Mouse (Mus musculus) neural tube, embryonic 14.5 days (tissue): ENCODE results near the gene March6. TPM values are rescaled to one million over a fixed set of nuclear protein-coding genes. Genes with fewer than 3 reads are reported as not detected.

ENCODE experiments used
- ATAC-seq: fragments of 200-750 bp; cut with Nextera tagmentation; 2 replicates; pipeline ENCODE4 v1.8.0; 2017; ENCODE audit warnings: low read depth, mild to moderate bottlenecking, moderate TSS enrichment, moderate library complexity
- H3K27ac ChIP-seq: fragments of 300-500 bp; sonication (generic); 2 replicates; pipeline ENCODE4 v1.5.1; 2014; ENCODE audit warnings: low read depth, mild to moderate bottlenecking, control low read depth, low read length, moderate library complexity, mixed read lengths
- H3K27me3 ChIP-seq: fragments of 300-500 bp; sonication (generic); 2 replicates; pipeline ENCODE4 v1.6.1; 2014; ENCODE audit warnings: low read length; ENCODE audit not compliant: control insufficient read depth, insufficient read depth
- H3K36me3 ChIP-seq: fragments of 300-500 bp; sonication (generic); 2 replicates; pipeline ENCODE4 v1.6.1; 2014; ENCODE audit warnings: low read length, mixed read lengths; ENCODE audit not compliant: control insufficient read depth, insufficient read depth
- H3K4me1 ChIP-seq: fragments of 300-500 bp; sonication (generic); 2 replicates; pipeline ENCODE4 v1.6.1; 2014; ENCODE audit warnings: low read length; ENCODE audit not compliant: control insufficient read depth, insufficient read depth
- H3K4me2 ChIP-seq: fragments of 300-500 bp; sonication (generic); 2 replicates; pipeline ENCODE4 v1.6.1; 2014; ENCODE audit warnings: mild to moderate bottlenecking, low read depth, low read length, control low read depth
- H3K4me3 ChIP-seq: fragments of 300-500 bp; sonication (generic); 2 replicates; pipeline ENCODE4 v1.5.1; 2014; ENCODE audit warnings: low read depth, low read length, control low read depth, mixed read lengths
- H3K9ac ChIP-seq: fragments of 300-500 bp; sonication (generic); replicated peaks from 2 replicates; pipeline ENCODE4 v1.6.1; 2014; ENCODE audit warnings: low read depth, mild to moderate bottlenecking, control low read depth, low read length, mixed read lengths
- H3K9me3 ChIP-seq: fragments of 300-500 bp; sonication (generic); 2 replicates; pipeline ENCODE4 v1.6.1; 2016; ENCODE audit warnings: low read length; ENCODE audit not compliant: control insufficient read depth
- WGBS: fragments of 180-500 bp; shearing (Covaris S2); extraction: QIAGEN DNeasy Blood & Tissue Kit; methylation state at CpG from one replicate; pipeline ENCODE4 v1.1.7; 2014; 5-methylcytosine and 5-hydroxymethylcytosine counted together
- polyA plus RNA-seq: library from polyadenylated mRNA; unstranded; fragments of >200 nt; fragmentation: Nextera tagmentation; extraction: Ambion mirVana; gene quantifications from 2 replicates; pipeline ENCODE4 v1.2.1, GENCODE M21; 2014

The March6 gene
- polyA plus RNA-seq, 1 experiment from 2014 or later: 98.4 TPM

- no peak overlapping the region for H3K27ac ChIP-seq
- H3K4me2 ChIP-seq: no peak overlapping the region
- H3K9ac ChIP-seq: no peak overlapping the region
- H3K4me1 ChIP-seq: no peaks in the 10 kb centered on the region
- H3K9me3 ChIP-seq: no peaks in the 10 kb centered on the region
- H3K36me3 ChIP-seq: no peaks in the 10 kb centered on the region
- ATAC-seq: no peak
- no peaks in the 10 kb centered on the region for H3K27me3 ChIP-seq
- 72% methylated on average over 7 of the region's 7 CpGs for WGBS
- no peak overlapping the region for H3K4me3 ChIP-seq
Measured at GRCm38 (mm10) chr15:31567431-31567830, 36.6 kb upstream of the March6 start.

GRCm38 (mm10) chr15:31565786-31566185, 34.9 kb upstream of the March6 start:
- Histone ChIP-seq H3K27me3 (no peaks in the 10 kb centered on the region), H3K4me3 (no peak overlapping the region), H3K27ac (no peak overlapping the region), H3K36me3 (no peaks in the 10 kb centered on the region), H3K4me2 (no peak overlapping the region), H3K4me1 (no peaks in the 10 kb centered on the region), H3K9ac (no peak overlapping the region), H3K9me3 (no peaks in the 10 kb centered on the region)
- 82% methylated on average over 1 of the region's 1 CpGs for WGBS
- ATAC-seq: no peak

GRCm38 (mm10) chr15:31565184-31565583, 34.3 kb upstream of the March6 start, which contains the start of gene Cmbl:
Gene Cmbl (plus strand): TSS chr15:31565389.
- no peaks in the 10 kb centered on the region for H3K36me3 ChIP-seq
- H3K4me1 ChIP-seq: no peaks in the 10 kb centered on the region
- no peak within 1 kb of the TSS for H3K27ac ChIP-seq
- H3K9me3 ChIP-seq: no peaks in the 10 kb centered on the region
- no peak within 1 kb of the TSS for H3K4me3 ChIP-seq
- no peak for ATAC-seq
- no peaks in the 10 kb centered on the region for H3K27me3 ChIP-seq
- 65% methylated on average over 5 of the region's 5 CpGs for WGBS
- no peak within 1 kb of the TSS for H3K4me2 ChIP-seq
- no peak within 1 kb of the TSS for H3K9ac ChIP-seq

- H3K9ac ChIP-seq: no peak overlapping the region
- no peaks in the 10 kb centered on the region for H3K4me1 ChIP-seq
- WGBS: 71% methylated on average over 19 of the region's 19 CpGs
- no peak overlapping the region for H3K4me2 ChIP-seq
- no peak overlapping the region for H3K4me3 ChIP-seq
- no peaks in the 10 kb centered on the region for H3K36me3 ChIP-seq
- no peak for ATAC-seq
- no peaks in the 10 kb centered on the region for H3K9me3 ChIP-seq
- H3K27me3 ChIP-seq: no peaks in the 10 kb centered on the region
- no peak overlapping the region for H3K27ac ChIP-seq
Measured at GRCm38 (mm10) chr15:31563577-31564546, 33.0 kb upstream of the March6 start.

- no peak for ATAC-seq
- H3K9ac ChIP-seq: no peak overlapping the region
- 69% methylated on average over 8 of the region's 8 CpGs for WGBS
Measured at GRCm38 (mm10) chr15:31562847-31563246, 32.0 kb upstream of the March6 start.

GRCm38 (mm10) chr15:31561976-31562375, 31.1 kb upstream of the March6 start:
- Histone ChIP-seq H3K4me2 (no peak overlapping the region), H3K9ac (no peak overlapping the region), H3K9me3 (no peaks in the 10 kb centered on the region), H3K27ac (no peak overlapping the region), H3K36me3 (no peaks in the 10 kb centered on the region), H3K4me1 (no peaks in the 10 kb centered on the region), H3K27me3 (no peaks in the 10 kb centered on the region), H3K4me3 (no peak overlapping the region)
- ATAC-seq: no peak
- WGBS: 95% methylated on average over 4 of the region's 4 CpGs

More at GRCm38 (mm10) chr15:31562847-31563246, 32.0 kb upstream of the March6 start:
- Histone ChIP-seq H3K4me1 (no peaks in the 10 kb centered on the region), H3K27ac (no peak overlapping the region), H3K27me3 (no peaks in the 10 kb centered on the region), H3K36me3 (no peaks in the 10 kb centered on the region), H3K9me3 (no peaks in the 10 kb centered on the region), H3K4me3 (no peak overlapping the region), H3K4me2 (no peak overlapping the region)

- ATAC-seq: no peak
- no peak overlapping the region for H3K9ac ChIP-seq
- no peak overlapping the region for H3K4me3 ChIP-seq
- H3K27ac ChIP-seq: no peak overlapping the region
- H3K27me3 ChIP-seq: no peaks in the 10 kb centered on the region
- 61% methylated on average over 6 of the region's 6 CpGs for WGBS
- H3K4me1 ChIP-seq: no peaks in the 10 kb centered on the region
- H3K4me2 ChIP-seq: no peak overlapping the region
- no peaks in the 10 kb centered on the region for H3K36me3 ChIP-seq
- H3K9me3 ChIP-seq: no peaks in the 10 kb centered on the region
Measured at GRCm38 (mm10) chr15:31561390-31561789, 30.5 kb upstream of the March6 start.

- no peak for ATAC-seq
- Histone ChIP-seq H3K4me2 (no peak overlapping the region), H3K4me3 (no peak overlapping the region), H3K4me1 (no peaks in the 10 kb centered on the region), H3K27ac (no peak overlapping the region), H3K9ac (no peak overlapping the region), H3K9me3 (no peaks in the 10 kb centered on the region), H3K27me3 (no peaks in the 10 kb centered on the region), H3K36me3 (no peaks in the 10 kb centered on the region)
- 84% methylated on average over 2 of the region's 2 CpGs for WGBS
Measured at GRCm38 (mm10) chr15:31554855-31555254, 24.0 kb upstream of the March6 start.

- Histone ChIP-seq H3K4me2 (no peak overlapping the region), H3K4me1 (no peaks in the 10 kb centered on the region), H3K9me3 (no peaks in the 10 kb centered on the region), H3K27ac (no peak overlapping the region), H3K9ac (no peak overlapping the region), H3K36me3 (no peaks in the 10 kb centered on the region), H3K4me3 (no peak overlapping the region), H3K27me3 (no peaks in the 10 kb centered on the region)
- 84% methylated on average over 4 of the region's 4 CpGs for WGBS
- ATAC-seq: no peak
Measured at GRCm38 (mm10) chr15:31550381-31550780, 19.5 kb upstream of the March6 start.
